Mouse (Mus musculus): ENCODE results near the gene Rbm6. TPM values are rescaled to one million over a fixed set of nuclear protein-coding genes. Genes with fewer than 3 reads are reported as not detected.

Rbm6 gene
- polyA plus RNA-seq, 1 experiment from 2014 or later, result 21.1 TPM

DNA sequence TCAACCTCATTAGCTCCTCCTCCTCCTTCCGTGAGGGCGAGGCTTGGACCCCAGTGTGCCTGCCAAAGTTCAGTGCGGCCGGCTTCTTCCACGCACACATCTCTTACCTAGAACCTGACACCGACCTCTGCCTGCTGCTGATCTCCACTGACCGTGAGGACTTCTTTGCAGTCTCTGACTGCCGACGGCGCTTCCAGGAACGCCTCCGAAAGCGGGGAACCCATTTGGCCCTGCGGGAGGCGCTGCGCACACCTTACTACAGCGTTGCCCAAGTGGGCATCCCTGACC lies 28.5 kb upstream of the Rbm6 start:
- Histone ChIP-seq H3K27me3 (replicated peaks; ENCODE audit: control insufficient read depth, insufficient read depth, low read length) (no peaks in the 10 kb centered on the region), H3K36me3 (ENCODE audit: control insufficient read depth, insufficient read depth) (peaks cover 46% of the 10 kb centered on the region), H3K27ac (ENCODE audit: low read depth, low read length) (no peak overlapping the region), H3K4me3 (ENCODE audit: low read depth, low read length) (no peak overlapping the region), H3K4me2 (replicated peaks; ENCODE audit: low read depth) (peak overlapping the region; percentile 51), H3K9me3 (ENCODE audit: control insufficient read depth) (no peaks in the 10 kb centered on the region), H3K9ac (ENCODE audit: low read depth, low read length) (no peak overlapping the region), H3K4me1 (replicated peaks; ENCODE audit: control insufficient read depth, insufficient read depth, low read length) (peaks cover 5% of the 10 kb centered on the region; the same call in 1 of the 2 replicates)
- 32% methylated on average over 17 of the region's 17 CpGs for WGBS
- no peak for TF ChIP-seq CTCF (IDR thresholded peaks at IDR 0.05; ENCODE audit: low read depth)
- no peak; the same call in 1 of the 2 replicates for ATAC-seq

DNA sequence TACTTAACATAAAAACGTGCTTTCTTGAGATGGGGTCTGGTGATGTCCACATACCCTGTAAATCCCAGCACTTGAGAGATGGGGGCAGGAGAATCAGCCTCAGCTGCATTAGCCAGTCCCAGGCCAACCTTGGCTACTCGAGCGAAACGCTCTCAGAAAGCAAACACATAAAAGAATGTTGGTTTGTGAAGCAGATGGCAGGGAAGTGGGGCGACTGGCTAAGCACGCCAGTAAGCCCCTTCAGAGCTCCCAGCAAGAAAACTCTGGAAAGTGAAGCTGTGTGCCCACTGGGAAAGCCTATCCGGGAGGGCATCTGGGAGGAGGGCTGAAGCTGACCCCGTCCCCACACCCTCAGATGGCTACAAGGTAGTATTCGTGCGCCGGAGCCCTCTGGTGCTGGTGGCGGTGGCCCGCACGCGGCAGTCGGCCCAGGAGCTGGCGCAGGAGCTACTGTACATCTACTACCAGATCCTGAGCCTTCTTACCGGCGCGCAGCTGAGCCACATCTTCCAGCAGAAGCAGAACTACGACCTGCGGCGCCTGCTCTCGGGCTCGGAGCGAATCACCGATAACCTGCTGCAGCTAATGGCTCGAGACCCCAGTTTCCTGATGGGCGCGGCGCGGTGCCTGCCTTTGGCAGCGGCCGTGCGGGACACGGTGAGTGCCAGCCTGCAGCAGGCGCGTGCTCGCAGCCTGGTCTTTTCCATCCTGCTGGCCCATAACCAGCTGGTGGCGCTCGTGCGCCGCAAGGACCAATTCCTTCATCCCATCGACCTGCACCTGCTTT lies 28.0 kb upstream of the Rbm6 start:
- H3K4me3 ChIP-seq (ENCODE audit: low read depth, low read length), result no peak overlapping the region
- H3K4me1 ChIP-seq (replicated peaks; ENCODE audit: control insufficient read depth, insufficient read depth, low read length), result peaks cover 4% of the 10 kb centered on the region; the same call in 1 of the 2 replicates
- H3K27ac ChIP-seq (ENCODE audit: low read depth, low read length), result no peak overlapping the region
- H3K9ac ChIP-seq (ENCODE audit: low read depth, low read length), result no peak overlapping the region
- peak overlapping the region; percentile 51 for H3K4me2 ChIP-seq (replicated peaks; ENCODE audit: low read depth)
- peaks cover 48% of the 10 kb centered on the region for H3K36me3 ChIP-seq (ENCODE audit: control insufficient read depth, insufficient read depth)
- no peaks in the 10 kb centered on the region for H3K9me3 ChIP-seq (ENCODE audit: control insufficient read depth)
- H3K27me3 ChIP-seq (replicated peaks; ENCODE audit: control insufficient read depth, insufficient read depth, low read length), result no peaks in the 10 kb centered on the region
- peak; percentile 91 for TF ChIP-seq CTCF (IDR thresholded peaks at IDR 0.05; ENCODE audit: low read depth)
- ATAC-seq, result peak; percentile 63
- 18% methylated on average over 44 of the region's 44 CpGs for WGBS

DNA sequence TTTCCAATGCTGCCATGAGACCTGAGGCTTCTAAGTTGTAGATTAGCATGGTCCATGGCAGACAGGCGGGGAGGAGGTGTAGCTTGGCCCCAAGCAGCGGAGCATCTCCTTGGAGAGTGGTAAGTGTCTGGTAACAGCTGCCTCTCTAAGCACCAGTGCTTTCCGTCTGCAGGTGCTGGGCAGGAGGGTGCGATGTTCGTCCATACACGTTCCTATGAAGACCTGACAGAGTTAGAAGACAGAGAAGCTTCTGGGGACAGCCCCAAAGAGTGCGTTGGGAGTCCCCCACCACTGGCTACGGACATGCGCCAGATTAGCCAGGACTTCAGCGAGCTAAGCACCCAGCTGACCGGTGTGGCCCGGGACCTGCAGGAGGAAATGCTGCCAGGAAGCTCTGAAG lies 26.8 kb upstream of the Rbm6 start:
- WGBS, result 82% methylated on average over 12 of the region's 12 CpGs
- Histone ChIP-seq H3K27me3 (replicated peaks; ENCODE audit: control insufficient read depth, insufficient read depth, low read length) (no peaks in the 10 kb centered on the region), H3K9me3 (ENCODE audit: control insufficient read depth) (no peaks in the 10 kb centered on the region), H3K4me2 (replicated peaks; ENCODE audit: low read depth) (no peak overlapping the region), H3K4me3 (ENCODE audit: low read depth, low read length) (no peak overlapping the region), H3K27ac (ENCODE audit: low read depth, low read length) (no peak overlapping the region), H3K9ac (ENCODE audit: low read depth, low read length) (no peak overlapping the region), H3K4me1 (replicated peaks; ENCODE audit: control insufficient read depth, insufficient read depth, low read length) (no peaks in the 10 kb centered on the region), H3K36me3 (ENCODE audit: control insufficient read depth, insufficient read depth) (peaks cover 54% of the 10 kb centered on the region)
- no peak for ATAC-seq
- no peak for TF ChIP-seq CTCF (IDR thresholded peaks at IDR 0.05; ENCODE audit: low read depth)

DNA sequence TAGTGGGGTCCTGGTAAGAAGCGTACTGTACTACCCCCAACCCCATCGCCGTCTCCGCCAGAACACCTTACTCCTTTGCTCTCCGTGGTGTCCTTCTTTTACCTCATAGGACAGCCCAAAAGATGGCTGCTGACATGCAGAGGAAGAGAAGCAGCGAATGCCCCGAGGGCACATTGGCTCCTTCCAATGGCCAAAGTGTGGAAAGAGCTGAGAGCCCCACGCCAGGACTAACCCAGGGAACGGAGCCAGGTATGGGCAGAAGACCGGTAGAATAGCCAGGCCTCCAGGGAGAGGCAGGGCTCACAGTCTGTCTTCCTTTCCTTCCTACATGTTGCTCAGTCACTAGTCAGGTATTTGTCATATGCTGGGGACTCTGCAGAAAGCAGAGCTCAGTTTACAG lies 25.5 kb upstream of the Rbm6 start:
- H3K9me3 ChIP-seq (ENCODE audit: control insufficient read depth), result no peaks in the 10 kb centered on the region
- no peak overlapping the region for H3K9ac ChIP-seq (ENCODE audit: low read depth, low read length)
- no peak overlapping the region for H3K4me2 ChIP-seq (replicated peaks; ENCODE audit: low read depth)
- no peak overlapping the region for H3K4me3 ChIP-seq (ENCODE audit: low read depth, low read length)
- no peak overlapping the region for H3K27ac ChIP-seq (ENCODE audit: low read depth, low read length)
- H3K4me1 ChIP-seq (replicated peaks; ENCODE audit: control insufficient read depth, insufficient read depth, low read length), result no peaks in the 10 kb centered on the region
- no peaks in the 10 kb centered on the region for H3K27me3 ChIP-seq (replicated peaks; ENCODE audit: control insufficient read depth, insufficient read depth, low read length)
- WGBS, result 91% methylated on average over 10 of the region's 10 CpGs
- TF ChIP-seq CTCF (IDR thresholded peaks at IDR 0.05; ENCODE audit: low read depth), result no peak
- no peak for ATAC-seq
- peaks cover 54% of the 10 kb centered on the region for H3K36me3 ChIP-seq (ENCODE audit: control insufficient read depth, insufficient read depth)

DNA sequence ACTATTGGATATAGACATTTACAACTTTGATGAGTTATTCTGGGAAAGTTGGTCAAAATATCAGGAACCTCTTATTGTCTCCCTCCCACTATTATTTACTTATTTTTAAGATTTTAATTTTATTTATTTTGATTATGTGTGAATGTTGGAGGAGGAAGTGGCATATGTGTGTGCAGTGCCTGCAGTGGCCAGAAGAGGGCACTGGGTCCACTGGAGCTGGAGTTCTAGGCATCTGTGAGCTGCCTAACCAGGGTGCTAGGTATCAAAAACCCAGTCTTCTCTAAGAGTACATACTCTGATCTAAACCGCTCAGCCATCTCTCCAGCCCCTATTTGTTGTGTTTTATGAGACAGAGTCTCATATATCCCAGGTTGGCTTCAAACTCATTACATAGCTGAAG lies 18.0 kb upstream of the Rbm6 start:
- Histone ChIP-seq H3K27me3 (replicated peaks; ENCODE audit: control insufficient read depth, insufficient read depth, low read length) (no peaks in the 10 kb centered on the region), H3K4me2 (replicated peaks; ENCODE audit: low read depth) (peak overlapping the region; percentile 87; the same call in 1 of the 2 replicates), H3K9me3 (ENCODE audit: control insufficient read depth) (no peaks in the 10 kb centered on the region), H3K4me3 (ENCODE audit: low read depth, low read length) (no peak overlapping the region), H3K27ac (ENCODE audit: low read depth, low read length) (peak overlapping the region; percentile 87), H3K4me1 (replicated peaks; ENCODE audit: control insufficient read depth, insufficient read depth, low read length) (no peaks in the 10 kb centered on the region), H3K36me3 (ENCODE audit: control insufficient read depth, insufficient read depth) (peaks cover 6% of the 10 kb centered on the region), H3K9ac (ENCODE audit: low read depth, low read length) (no peak overlapping the region)
- 95% methylated on average over 1 of the region's 1 CpGs for WGBS
- ATAC-seq, result no peak
- peak; percentile 67 for TF ChIP-seq CTCF (IDR thresholded peaks at IDR 0.05; ENCODE audit: low read depth)

DNA sequence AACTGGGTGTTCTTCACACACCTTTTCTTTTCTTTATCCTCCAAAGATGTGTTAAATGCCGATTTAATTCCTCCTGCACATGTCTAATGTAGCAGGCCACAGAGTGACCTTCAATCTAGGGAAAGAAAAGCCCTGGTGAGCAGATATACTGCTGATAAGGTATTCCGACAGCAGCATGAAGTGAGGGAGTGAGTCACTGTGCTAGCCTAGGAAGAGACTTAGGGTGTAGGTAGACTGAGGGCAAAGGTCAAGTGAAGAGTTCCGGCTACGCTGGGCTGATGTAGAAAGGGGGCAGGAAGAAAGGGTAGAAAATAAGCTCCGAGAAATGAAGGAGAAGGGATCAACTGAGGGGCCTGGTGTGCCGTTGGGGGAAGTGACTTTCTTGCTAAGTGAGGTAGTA lies 17.2 kb upstream of the Rbm6 start:
- TF ChIP-seq CTCF (IDR thresholded peaks at IDR 0.05; ENCODE audit: low read depth), result no peak
- peak overlapping the region; percentile 87; the same call in 1 of the 2 replicates for H3K4me2 ChIP-seq (replicated peaks; ENCODE audit: low read depth)
- 33% methylated on average over 6 of the region's 6 CpGs for WGBS
- H3K9ac ChIP-seq (ENCODE audit: low read depth, low read length), result no peak overlapping the region
- H3K4me1 ChIP-seq (replicated peaks; ENCODE audit: control insufficient read depth, insufficient read depth, low read length), result no peaks in the 10 kb centered on the region
- peak; percentile 83 for ATAC-seq
- no peaks in the 10 kb centered on the region for H3K27me3 ChIP-seq (replicated peaks; ENCODE audit: control insufficient read depth, insufficient read depth, low read length)
- H3K4me3 ChIP-seq (ENCODE audit: low read depth, low read length), result no peak overlapping the region
- no peaks in the 10 kb centered on the region for H3K9me3 ChIP-seq (ENCODE audit: control insufficient read depth)
- H3K27ac ChIP-seq (ENCODE audit: low read depth, low read length), result peak overlapping the region; percentile 87
- H3K36me3 ChIP-seq (ENCODE audit: control insufficient read depth, insufficient read depth), result no peaks in the 10 kb centered on the region
